Mouse (Mus musculus): ENCODE measurements around the gene Chd2. TPM values are rescaled to one million over a fixed set of nuclear protein-coding genes. Genes with fewer than 3 reads are reported as not detected.

Chd2 gene
- polyA plus RNA-seq, 1 experiment = 104 TPM

GRCm38 (mm10) chr7:73414192-73414591 lies 127.4 kb downstream of the Chd2 start:
- TF ChIP-seq EP300 (IDR thresholded peaks at IDR 0.05; ENCODE audit: insufficient read depth, low read depth, low read length) = no peak
- TF ChIP-seq CTCF (IDR thresholded peaks at IDR 0.05; ENCODE audit: low read depth, low read length) = no peak
- no peak for TF ChIP-seq POLR2A (IDR thresholded peaks at IDR 0.05; ENCODE audit: insufficient read depth, low read length)
- Histone ChIP-seq H3K36me3 (ENCODE audit: control insufficient read depth, insufficient read depth, low read length, poor library complexity, severe bottlenecking) (no peaks in the 10 kb centered on the region), H3K9me3 (replicated peaks; ENCODE audit: control insufficient read depth, insufficient read depth, low read length, poor library complexity, severe bottlenecking) (no peaks in the 10 kb centered on the region), H3K27ac (ENCODE audit: insufficient read depth, low read length) (no peak overlapping the region), H3K4me3 (ENCODE audit: low read depth, low read length) (no peak overlapping the region), H3K4me1 (ENCODE audit: control insufficient read depth, insufficient read depth, low read length) (peaks cover 6% of the 10 kb centered on the region), H3K27me3 (ENCODE audit: control insufficient read depth, insufficient read depth, low read length, poor library complexity, severe bottlenecking) (no peaks in the 10 kb centered on the region), H3K9ac (ENCODE audit: low read depth, poor library complexity, severe bottlenecking) (no peak overlapping the region)

GRCm38 (mm10) chr7:73412419-73412818 lies 129.2 kb downstream of the Chd2 start:
- Histone ChIP-seq H3K27ac (ENCODE audit: insufficient read depth, low read length) (no peak overlapping the region), H3K9ac (ENCODE audit: low read depth, poor library complexity, severe bottlenecking) (no peak overlapping the region), H3K4me3 (ENCODE audit: low read depth, low read length) (no peak overlapping the region), H3K9me3 (replicated peaks; ENCODE audit: control insufficient read depth, insufficient read depth, low read length, poor library complexity, severe bottlenecking) (no peaks in the 10 kb centered on the region), H3K27me3 (ENCODE audit: control insufficient read depth, insufficient read depth, low read length, poor library complexity, severe bottlenecking) (no peaks in the 10 kb centered on the region), H3K4me1 (ENCODE audit: control insufficient read depth, insufficient read depth, low read length) (peaks cover 3% of the 10 kb centered on the region), H3K36me3 (ENCODE audit: control insufficient read depth, insufficient read depth, low read length, poor library complexity, severe bottlenecking) (no peaks in the 10 kb centered on the region)
- TF ChIP-seq CTCF (IDR thresholded peaks at IDR 0.05; ENCODE audit: low read depth, low read length) = no peak
- TF ChIP-seq EP300 (IDR thresholded peaks at IDR 0.05; ENCODE audit: insufficient read depth, low read depth, low read length) = no peak
- TF ChIP-seq POLR2A (IDR thresholded peaks at IDR 0.05; ENCODE audit: insufficient read depth, low read length) = no peak

- H3K27ac ChIP-seq (ENCODE audit: insufficient read depth, low read length) = no peak overlapping the region
- no peaks in the 10 kb centered on the region for H3K9me3 ChIP-seq (replicated peaks; ENCODE audit: control insufficient read depth, insufficient read depth, low read length, poor library complexity, severe bottlenecking)
- H3K27me3 ChIP-seq (ENCODE audit: control insufficient read depth, insufficient read depth, low read length, poor library complexity, severe bottlenecking) = no peaks in the 10 kb centered on the region
- no peak for TF ChIP-seq EP300 (IDR thresholded peaks at IDR 0.05; ENCODE audit: insufficient read depth, low read depth, low read length)
- no peak for TF ChIP-seq CTCF (IDR thresholded peaks at IDR 0.05; ENCODE audit: low read depth, low read length)
- no peak for TF ChIP-seq POLR2A (IDR thresholded peaks at IDR 0.05; ENCODE audit: insufficient read depth, low read length)
- H3K4me3 ChIP-seq (ENCODE audit: low read depth, low read length) = no peak overlapping the region
- peaks cover 3% of the 10 kb centered on the region for H3K4me1 ChIP-seq (ENCODE audit: control insufficient read depth, insufficient read depth, low read length)
- no peaks in the 10 kb centered on the region for H3K36me3 ChIP-seq (ENCODE audit: control insufficient read depth, insufficient read depth, low read length, poor library complexity, severe bottlenecking)
- H3K9ac ChIP-seq (ENCODE audit: low read depth, poor library complexity, severe bottlenecking) = no peak overlapping the region
Observed at GRCm38 (mm10) chr7:73411986-73412385, 129.6 kb downstream of the Chd2 start.

GRCm38 (mm10) chr7:73411523-73411922 lies 130.1 kb downstream of the Chd2 start:
- Histone ChIP-seq H3K36me3 (ENCODE audit: control insufficient read depth, insufficient read depth, low read length, poor library complexity, severe bottlenecking) (no peaks in the 10 kb centered on the region), H3K4me3 (ENCODE audit: low read depth, low read length) (no peak overlapping the region), H3K9me3 (replicated peaks; ENCODE audit: control insufficient read depth, insufficient read depth, low read length, poor library complexity, severe bottlenecking) (no peaks in the 10 kb centered on the region), H3K27ac (ENCODE audit: insufficient read depth, low read length) (no peak overlapping the region), H3K27me3 (ENCODE audit: control insufficient read depth, insufficient read depth, low read length, poor library complexity, severe bottlenecking) (no peaks in the 10 kb centered on the region), H3K4me1 (ENCODE audit: control insufficient read depth, insufficient read depth, low read length) (peaks cover 3% of the 10 kb centered on the region), H3K9ac (ENCODE audit: low read depth, poor library complexity, severe bottlenecking) (no peak overlapping the region)
- TF ChIP-seq POLR2A (IDR thresholded peaks at IDR 0.05; ENCODE audit: insufficient read depth, low read length) (no peak), CTCF (IDR thresholded peaks at IDR 0.05; ENCODE audit: low read depth, low read length) (no peak), EP300 (IDR thresholded peaks at IDR 0.05; ENCODE audit: insufficient read depth, low read depth, low read length) (no peak)

- TF ChIP-seq EP300 (IDR thresholded peaks at IDR 0.05; ENCODE audit: insufficient read depth, low read depth, low read length) (no peak), POLR2A (IDR thresholded peaks at IDR 0.05; ENCODE audit: insufficient read depth, low read length) (no peak), CTCF (IDR thresholded peaks at IDR 0.05; ENCODE audit: low read depth, low read length) (no peak)
- H3K4me3 ChIP-seq (ENCODE audit: low read depth, low read length) = no peak overlapping the region
- H3K36me3 ChIP-seq (ENCODE audit: control insufficient read depth, insufficient read depth, low read length, poor library complexity, severe bottlenecking) = no peaks in the 10 kb centered on the region
- 0 out of 2 replicates have a peak, but pooled peaks cover 3% of the 10 kb centered on the region for H3K27me3 ChIP-seq (ENCODE audit: control insufficient read depth, insufficient read depth, low read length, poor library complexity, severe bottlenecking)
- H3K4me1 ChIP-seq (ENCODE audit: control insufficient read depth, insufficient read depth, low read length) = no peaks in the 10 kb centered on the region
- H3K9ac ChIP-seq (ENCODE audit: low read depth, poor library complexity, severe bottlenecking) = no peak overlapping the region
- no peak overlapping the region for H3K27ac ChIP-seq (ENCODE audit: insufficient read depth, low read length)
- H3K9me3 ChIP-seq (replicated peaks; ENCODE audit: control insufficient read depth, insufficient read depth, low read length, poor library complexity, severe bottlenecking) = no peaks in the 10 kb centered on the region
Observed at GRCm38 (mm10) chr7:73405550-73405949, 136.1 kb downstream of the Chd2 start.

GRCm38 (mm10) chr7:73403538-73403937 lies 138.1 kb downstream of the Chd2 start:
- H3K9ac ChIP-seq (ENCODE audit: low read depth, poor library complexity, severe bottlenecking) = no peak overlapping the region
- no peaks in the 10 kb centered on the region for H3K9me3 ChIP-seq (replicated peaks; ENCODE audit: control insufficient read depth, insufficient read depth, low read length, poor library complexity, severe bottlenecking)
- no peak overlapping the region for H3K4me3 ChIP-seq (ENCODE audit: low read depth, low read length)
- H3K27me3 ChIP-seq (ENCODE audit: control insufficient read depth, insufficient read depth, low read length, poor library complexity, severe bottlenecking) = 0 out of 2 replicates have a peak, but pooled peaks cover 3% of the 10 kb centered on the region
- TF ChIP-seq EP300 (IDR thresholded peaks at IDR 0.05; ENCODE audit: insufficient read depth, low read depth, low read length) (no peak), CTCF (IDR thresholded peaks at IDR 0.05; ENCODE audit: low read depth, low read length) (no peak), POLR2A (IDR thresholded peaks at IDR 0.05; ENCODE audit: insufficient read depth, low read length) (no peak)
- no peak overlapping the region for H3K27ac ChIP-seq (ENCODE audit: insufficient read depth, low read length)
- no peaks in the 10 kb centered on the region for H3K36me3 ChIP-seq (ENCODE audit: control insufficient read depth, insufficient read depth, low read length, poor library complexity, severe bottlenecking)
- no peaks in the 10 kb centered on the region for H3K4me1 ChIP-seq (ENCODE audit: control insufficient read depth, insufficient read depth, low read length)

Measured in ES-Bruce4 (cell line).